Mouse (Mus musculus) ovary, postnatal 10 days (tissue): ENCODE data around the gene Camta1.
"Not testable (repeated sequence)": the region's sequence is repeated elsewhere in the genome, so short reads cannot be mapped to it uniquely, and the experiment has no call there.

Source experiments
- DNase-seq: peaks from one replicate; pipeline ENCODE4 v3.0.0; 2022; ENCODE audit warnings: low spot score

Camta1 gene

GRCm38 (mm10) chr4:150889955-150890315, 971.7 kb downstream of the Camta1 start:
- DNase-seq, result no peak

DNA sequence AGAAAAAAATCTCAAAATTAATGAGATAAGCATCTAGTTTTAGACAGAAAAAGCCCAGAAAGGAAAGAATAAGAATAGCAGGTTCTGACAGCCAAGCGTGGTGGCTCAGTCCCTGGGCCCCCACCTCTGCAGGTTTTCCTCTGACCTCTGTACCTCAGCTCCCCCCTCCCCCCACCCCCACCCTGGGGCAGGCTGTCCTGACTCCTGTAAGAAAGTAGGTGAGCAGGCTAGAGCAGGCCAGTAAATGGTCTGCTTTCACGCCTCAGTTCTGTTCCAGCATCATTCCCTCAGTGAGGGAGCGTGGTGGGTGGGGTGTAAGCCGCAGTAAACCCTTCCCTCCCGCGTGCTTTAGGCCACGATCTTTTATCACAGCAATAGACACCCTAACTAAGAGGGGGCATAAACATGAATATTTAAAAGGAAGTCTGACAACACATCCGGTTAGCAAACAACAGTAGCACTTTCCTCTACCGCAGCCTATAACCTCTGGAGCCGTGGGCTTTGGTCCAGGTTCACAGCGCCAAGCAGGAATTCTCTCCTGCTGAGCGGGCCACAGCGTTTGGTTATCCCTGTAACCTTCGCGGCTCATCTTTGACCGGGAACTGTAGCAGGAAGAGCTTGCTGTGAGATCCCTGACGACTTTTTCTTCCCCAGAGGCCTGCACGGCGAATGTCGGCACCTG, 972.3 kb downstream of the Camta1 start:
- DNase-seq, result no peak

GRCm38 (mm10) chr4:150888492-150888891, 973.2 kb downstream of the Camta1 start:
- no peak for DNase-seq

DNA sequence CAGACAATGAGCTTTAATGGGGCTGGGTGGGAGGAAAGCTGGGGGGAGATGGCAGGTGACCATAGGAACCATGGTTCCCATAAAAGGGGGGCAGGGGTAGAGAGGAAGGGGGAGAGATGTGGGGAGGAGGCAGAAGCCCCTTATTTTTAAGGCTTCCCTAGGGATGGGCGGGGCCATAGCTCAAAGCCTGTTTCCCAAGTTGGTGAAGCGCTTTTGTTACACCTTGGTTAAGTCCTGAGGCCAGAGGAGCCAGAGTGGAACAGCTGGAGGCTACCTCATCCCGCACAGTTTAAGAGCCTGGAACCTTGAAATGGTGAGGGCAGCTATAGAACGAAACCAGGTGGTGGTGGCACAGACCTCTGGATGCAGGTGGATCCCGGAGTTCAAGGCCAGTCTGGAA, 973.8 kb downstream of the Camta1 start:
- no peak for DNase-seq

DNA sequence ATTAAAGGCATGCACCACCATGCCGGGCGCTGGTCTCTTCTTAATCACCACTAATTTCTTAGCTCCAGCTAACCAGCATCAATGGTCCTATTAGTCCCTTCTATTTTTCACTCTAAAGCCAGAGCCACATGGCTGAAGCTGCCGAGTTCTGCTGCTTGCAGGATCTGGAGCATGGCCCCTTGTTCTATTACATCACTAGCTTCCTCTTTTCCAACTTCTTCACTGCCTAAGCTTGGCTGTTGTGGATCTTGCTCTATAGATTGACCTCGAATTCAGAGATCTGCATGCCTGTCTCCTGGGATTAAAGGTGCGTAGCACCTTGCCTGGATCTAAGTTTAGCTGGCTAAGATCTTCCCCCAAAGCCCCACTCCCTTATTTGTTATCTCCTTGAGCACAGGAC, 979.0 kb downstream of the Camta1 start:
- no peak for DNase-seq

DNA sequence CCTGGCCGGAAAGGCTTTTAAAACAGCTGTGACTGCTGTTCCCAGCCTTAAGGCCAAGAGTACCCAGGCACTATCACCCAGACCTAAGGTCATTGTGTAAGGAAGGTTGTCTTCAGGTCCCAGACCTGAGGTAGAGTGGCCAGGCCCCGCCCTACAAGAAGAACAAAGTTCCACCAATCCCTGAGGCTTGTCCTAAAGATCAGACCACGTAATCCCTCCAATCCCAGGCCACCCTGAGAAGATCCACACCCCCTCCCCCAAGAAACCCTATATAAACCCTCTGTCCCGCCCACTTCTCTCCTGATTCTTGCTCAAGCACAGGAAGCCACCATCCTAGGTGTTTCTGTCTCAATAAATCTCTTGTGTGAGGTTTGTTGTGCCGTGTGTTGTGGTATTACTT, 981.3 kb downstream of the Camta1 start:
- no peak for DNase-seq

DNA sequence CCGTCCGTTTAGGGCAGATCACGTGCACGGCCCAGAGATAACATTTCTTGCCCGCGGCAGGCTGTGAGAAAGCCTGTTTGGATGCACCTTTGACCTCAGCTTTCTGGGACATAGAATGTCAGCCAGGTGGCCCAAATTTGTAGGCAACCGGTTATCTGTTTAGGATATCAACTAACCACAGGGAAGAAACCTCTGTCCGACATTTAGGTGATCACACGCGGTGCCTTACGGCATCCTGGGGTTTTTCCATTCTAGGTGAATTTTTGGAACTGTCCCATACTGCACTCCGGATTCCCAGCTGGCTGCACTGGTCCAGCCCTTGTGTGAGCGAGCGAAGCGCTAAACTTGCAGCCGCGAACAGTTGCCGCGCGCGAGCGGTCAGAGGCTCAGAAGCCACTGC, 982.0 kb downstream of the Camta1 start:
- no peak for DNase-seq

GRCm38 (mm10) chr4:150875393-150875792, 986.3 kb downstream of the Camta1 start:
- DNase-seq, result no peak

- not testable (repeated sequence) for DNase-seq
Measured at GRCm38 (mm10) chr4:150874416-150874815, 987.3 kb downstream of the Camta1 start.

DNA sequence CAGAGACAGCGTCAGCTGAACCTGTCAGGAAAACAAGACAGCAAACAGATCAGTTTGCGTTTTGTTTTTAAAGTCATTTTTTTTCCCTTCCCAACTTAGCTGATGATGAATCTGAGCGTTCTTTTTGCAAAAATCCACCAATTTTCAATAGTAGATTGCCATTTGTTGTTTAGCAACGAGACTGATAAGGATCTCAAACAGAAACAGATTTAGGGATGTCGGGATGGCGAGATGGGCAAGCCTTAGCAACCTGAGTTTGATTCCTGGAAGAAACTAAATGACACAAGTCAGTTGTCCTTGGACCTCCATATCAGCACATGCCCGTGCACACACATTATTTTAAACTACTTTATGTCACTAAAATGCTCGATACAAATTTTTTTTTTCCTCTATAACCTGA, 989.0 kb downstream of the Camta1 start:
- DNase-seq, result no peak

GRCm38 (mm10) chr4:150872139-150872651, 989.5 kb downstream of the Camta1 start:
- DNase-seq, result no peak

- no peak for DNase-seq
Measured at GRCm38 (mm10) chr4:150871392-150872138, 990.1 kb downstream of the Camta1 start.

GRCm38 (mm10) chr4:150870963-150871391, 990.7 kb downstream of the Camta1 start:
- DNase-seq, result no peak

DNA sequence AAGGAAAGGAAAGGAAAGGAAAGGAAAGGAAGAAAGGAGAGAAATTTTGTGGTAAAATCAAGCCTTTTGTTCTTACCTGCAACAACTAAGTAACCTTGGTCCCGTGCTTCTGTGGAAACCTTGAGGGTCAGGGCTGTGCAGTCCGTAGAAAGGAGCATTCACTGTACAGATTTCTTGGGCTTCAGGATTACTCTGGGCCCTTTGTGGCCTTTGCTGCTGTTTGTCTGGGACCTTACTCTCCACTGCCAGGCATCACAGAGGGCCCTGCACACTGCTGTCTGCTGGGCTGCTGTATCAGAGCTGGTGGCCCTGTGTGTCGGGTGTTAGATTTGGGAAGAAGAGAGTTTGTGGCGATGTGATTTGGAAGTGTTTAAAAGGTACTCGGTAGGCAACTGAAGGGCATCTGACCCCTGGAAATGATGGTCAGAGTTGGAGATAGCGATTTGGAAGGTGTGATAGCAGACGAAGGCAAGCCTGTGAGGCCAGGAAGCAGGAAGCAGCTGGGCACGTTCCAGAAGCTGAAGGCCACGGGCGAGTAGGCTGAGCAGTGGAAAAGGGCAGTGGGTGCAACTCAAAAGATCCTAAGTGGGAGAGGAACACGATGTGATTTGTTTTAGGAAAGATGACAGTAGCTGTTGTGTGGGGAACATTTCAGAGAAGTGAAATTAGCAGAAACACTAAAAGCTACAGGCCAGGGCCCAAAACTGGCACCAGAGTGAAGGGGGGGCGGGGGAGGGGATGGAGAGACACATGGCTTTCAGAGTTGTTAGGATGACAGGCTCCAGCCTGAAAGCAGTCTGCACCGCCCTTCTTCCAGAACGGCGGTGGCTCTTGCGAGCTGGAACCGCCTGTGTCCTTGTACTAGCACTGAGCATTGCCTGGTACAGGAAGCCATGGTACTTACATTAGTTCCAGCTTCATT, 992.1 kb downstream of the Camta1 start:
- no peak for DNase-seq

DNA sequence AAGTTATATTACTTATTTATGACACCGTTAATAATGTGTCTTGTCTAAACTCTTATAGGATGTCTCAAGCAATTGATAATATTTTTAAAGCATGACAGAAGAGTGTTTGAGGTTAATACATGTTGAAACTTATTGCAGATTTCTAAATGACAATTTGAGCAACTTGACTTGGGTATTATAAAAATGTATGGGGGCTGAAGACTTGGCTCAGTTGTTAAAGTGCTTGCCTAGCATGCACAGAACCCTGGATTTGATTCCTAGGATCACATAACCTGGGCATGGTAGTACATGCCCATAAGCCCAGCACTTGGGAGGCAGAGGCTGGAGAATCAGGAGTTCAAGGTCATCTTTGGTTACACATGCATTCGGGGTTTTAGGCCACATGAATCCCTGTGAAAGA, 992.8 kb downstream of the Camta1 start:
- no peak for DNase-seq

- DNase-seq, result no peak
Measured at GRCm38 (mm10) chr4:150868161-150868560, 993.5 kb downstream of the Camta1 start.
